Mouse (Mus musculus): Measurements from ENCODE around the gene Fkbp5. TPM values are rescaled to one million over a fixed set of nuclear protein-coding genes. Genes with fewer than 3 reads are reported as not detected.
A peak's percentile ranks its signal among the peaks of the same experiment; 100 is the strongest.

The Fkbp5 gene
- polyA plus RNA-seq, 1 experiment, result 10.6 TPM

GRCm38 (mm10) chr17:28380255-28380654 is 137.1 kb downstream of the Fkbp5 start:
- 20% methylated on average over 6 of the region's 6 CpGs for WGBS
- Histone ChIP-seq H3K27me3 (ENCODE audit: control insufficient read depth, insufficient read depth, low read length) (peaks cover 6% of the 10 kb centered on the region; the same call in 1 of the 2 replicates), H3K4me3 (ENCODE audit: low read depth, low read length) (no peak overlapping the region), H3K27ac (ENCODE audit: insufficient read depth, low read depth, low read length) (no peak overlapping the region), H3K4me1 (ENCODE audit: control insufficient read depth, insufficient read depth, insufficient read length, low read length) (0 out of 2 replicates have a peak, but pooled peaks cover 5% of the 10 kb centered on the region), H3K36me3 (ENCODE audit: control insufficient read depth, insufficient read depth, low read length) (no peaks in the 10 kb centered on the region)
- TF ChIP-seq CTCF (IDR thresholded peaks at IDR 0.05; ENCODE audit: extremely low read depth, insufficient read length, insufficient replicate concordance, low read depth, low read length), result no peak
- no peak for TF ChIP-seq POLR2A (IDR thresholded peaks at IDR 0.05; ENCODE audit: low read depth, low read length)

DNA sequence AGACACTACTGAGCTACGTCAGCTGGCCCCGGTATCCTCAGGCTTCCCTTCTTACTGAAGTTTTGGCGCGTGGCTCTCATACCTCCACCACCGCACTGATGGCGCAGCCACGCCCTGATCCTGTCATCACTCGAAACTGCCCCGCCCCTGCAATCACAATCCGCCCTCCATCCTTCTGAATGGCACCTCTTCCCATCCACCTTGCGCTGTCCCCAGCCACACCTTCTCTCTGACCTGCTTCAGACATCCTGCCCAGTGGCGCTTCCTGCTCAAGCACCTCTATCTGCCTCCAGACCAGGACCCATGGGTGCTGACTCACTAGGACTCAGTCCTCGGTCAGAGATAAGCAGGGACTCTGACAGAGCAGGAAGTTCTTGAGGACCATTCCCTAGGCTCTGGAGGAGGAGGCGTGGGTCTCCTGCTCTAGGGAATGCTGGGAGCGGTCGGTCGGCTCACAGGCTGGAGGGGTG is 141.7 kb downstream of the Fkbp5 start:
- Histone ChIP-seq H3K4me1 (ENCODE audit: control insufficient read depth, insufficient read depth, insufficient read length, low read length) (0 out of 2 replicates have a peak, but pooled peaks cover 6% of the 10 kb centered on the region), H3K27ac (ENCODE audit: insufficient read depth, low read depth, low read length) (no peak overlapping the region), H3K4me3 (ENCODE audit: low read depth, low read length) (no peak overlapping the region), H3K27me3 (ENCODE audit: control insufficient read depth, insufficient read depth, low read length) (peaks cover 4% of the 10 kb centered on the region; the same call in 1 of the 2 replicates), H3K36me3 (ENCODE audit: control insufficient read depth, insufficient read depth, low read length) (no peaks in the 10 kb centered on the region)
- WGBS, result 6% methylated on average over 17 of the region's 17 CpGs
- TF ChIP-seq CTCF (IDR thresholded peaks at IDR 0.05; ENCODE audit: extremely low read depth, insufficient read length, insufficient replicate concordance, low read depth, low read length), result no peak
- no peak for TF ChIP-seq POLR2A (IDR thresholded peaks at IDR 0.05; ENCODE audit: low read depth, low read length)

GRCm38 (mm10) chr17:28374494-28374893 is 142.8 kb downstream of the Fkbp5 start:
- 21% methylated on average over 16 of the region's 16 CpGs for WGBS
- no peak for TF ChIP-seq POLR2A (IDR thresholded peaks at IDR 0.05; ENCODE audit: low read depth, low read length)
- TF ChIP-seq CTCF (IDR thresholded peaks at IDR 0.05; ENCODE audit: extremely low read depth, insufficient read length, insufficient replicate concordance, low read depth, low read length), result no peak

DNA sequence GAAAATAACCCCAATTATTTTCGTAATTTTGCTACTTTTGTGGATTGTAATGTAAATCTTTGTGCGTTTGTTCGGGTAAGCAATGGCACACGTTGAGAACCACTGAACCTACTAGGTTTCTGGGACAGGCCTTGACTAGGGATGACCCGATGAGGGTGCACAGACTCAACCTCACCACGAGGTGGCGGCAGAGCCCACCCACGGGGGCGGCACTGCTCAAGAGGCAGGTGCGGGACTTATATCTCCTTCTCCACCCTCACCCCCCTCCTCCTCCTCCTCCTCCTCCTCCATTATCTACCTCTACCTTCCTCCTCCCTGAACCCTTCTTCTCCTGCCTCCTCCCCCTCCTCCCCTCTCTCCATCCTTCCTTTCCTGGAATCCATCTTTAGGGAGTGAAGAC is 143.5 kb downstream of the Fkbp5 start:
- H3K27me3 ChIP-seq (ENCODE audit: control insufficient read depth, insufficient read depth, low read length), result peaks cover 2% of the 10 kb centered on the region; the same call in 1 of the 2 replicates
- WGBS, result 22% methylated on average over 10 of the region's 10 CpGs

More at GRCm38 (mm10) chr17:28374494-28374893, 142.8 kb downstream of the Fkbp5 start:
- Histone ChIP-seq H3K4me3 (ENCODE audit: low read depth, low read length) (no peak overlapping the region), H3K36me3 (ENCODE audit: control insufficient read depth, insufficient read depth, low read length) (no peaks in the 10 kb centered on the region), H3K27ac (ENCODE audit: insufficient read depth, low read depth, low read length) (no peak overlapping the region), H3K27me3 (ENCODE audit: control insufficient read depth, insufficient read depth, low read length) (peaks cover 2% of the 10 kb centered on the region; the same call in 1 of the 2 replicates), H3K4me1 (ENCODE audit: control insufficient read depth, insufficient read depth, insufficient read length, low read length) (0 out of 2 replicates have a peak, but pooled peaks cover 6% of the 10 kb centered on the region)

DNA sequence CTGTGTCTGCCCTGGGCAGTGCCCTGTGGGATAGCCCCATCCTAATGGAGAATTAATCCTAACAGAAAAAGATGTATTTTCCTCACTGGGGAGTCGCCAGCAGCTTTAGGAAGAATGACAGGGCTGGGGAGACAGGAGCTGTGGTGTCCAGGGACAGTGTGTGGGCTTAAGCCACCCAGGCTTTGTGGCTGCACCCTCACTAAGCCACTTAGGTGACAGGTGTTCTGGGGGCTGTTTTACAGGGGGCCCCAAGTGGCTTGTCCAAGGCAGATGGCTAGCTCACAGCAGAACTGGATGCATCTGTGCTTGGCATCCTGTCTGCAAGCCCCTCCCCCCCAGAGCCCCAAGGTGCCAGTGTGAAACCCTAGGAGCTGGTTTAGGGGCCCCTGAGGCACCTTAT is 145.4 kb downstream of the Fkbp5 start:
- 81% methylated on average over 1 of the region's 1 CpGs for WGBS
- no peaks in the 10 kb centered on the region; the same call in 1 of the 2 replicates for H3K27me3 ChIP-seq (ENCODE audit: control insufficient read depth, insufficient read depth, low read length)
- no peak overlapping the region for H3K27ac ChIP-seq (ENCODE audit: insufficient read depth, low read depth, low read length)
- no peaks in the 10 kb centered on the region for H3K36me3 ChIP-seq (ENCODE audit: control insufficient read depth, insufficient read depth, low read length)
- TF ChIP-seq POLR2A (IDR thresholded peaks at IDR 0.05; ENCODE audit: low read depth, low read length) (no peak), CTCF (IDR thresholded peaks at IDR 0.05; ENCODE audit: extremely low read depth, insufficient read length, insufficient replicate concordance, low read depth, low read length) (no peak)
- H3K4me1 ChIP-seq (ENCODE audit: control insufficient read depth, insufficient read depth, insufficient read length, low read length), result 0 out of 2 replicates have a peak, but pooled peaks cover 6% of the 10 kb centered on the region
- H3K4me3 ChIP-seq (ENCODE audit: low read depth, low read length), result no peak overlapping the region

More for the DNA sequence above, 143.5 kb downstream of the Fkbp5 start:
- Histone ChIP-seq H3K4me1 (ENCODE audit: control insufficient read depth, insufficient read depth, insufficient read length, low read length) (0 out of 2 replicates have a peak, but pooled peaks cover 6% of the 10 kb centered on the region), H3K4me3 (ENCODE audit: low read depth, low read length) (no peak overlapping the region), H3K36me3 (ENCODE audit: control insufficient read depth, insufficient read depth, low read length) (no peaks in the 10 kb centered on the region), H3K27ac (ENCODE audit: insufficient read depth, low read depth, low read length) (no peak overlapping the region)
- no peak for TF ChIP-seq POLR2A (IDR thresholded peaks at IDR 0.05; ENCODE audit: low read depth, low read length)
- peak; percentile 80 for TF ChIP-seq CTCF (IDR thresholded peaks at IDR 0.05; ENCODE audit: extremely low read depth, insufficient read length, insufficient replicate concordance, low read depth, low read length)

DNA sequence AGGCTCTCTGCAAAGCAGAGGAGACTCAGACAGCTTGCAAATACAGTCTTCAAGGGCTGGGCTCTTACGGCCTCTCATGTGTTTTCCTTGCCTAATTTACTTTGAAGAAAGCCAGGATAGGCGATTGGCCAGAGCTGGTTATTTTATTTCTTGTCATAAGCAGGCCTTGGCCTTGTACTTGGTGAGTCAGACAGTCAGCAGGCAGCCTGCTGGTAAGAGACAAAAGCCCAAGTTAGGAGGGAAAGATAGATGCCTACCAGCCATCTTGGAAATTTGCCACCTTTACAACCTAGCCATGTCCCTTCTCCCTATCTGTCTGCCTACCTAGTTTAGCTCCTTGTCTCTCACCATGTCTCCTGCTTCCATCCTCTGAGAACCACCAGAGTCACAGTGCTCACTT is 146.0 kb downstream of the Fkbp5 start:
- Histone ChIP-seq H3K36me3 (ENCODE audit: control insufficient read depth, insufficient read depth, low read length) (no peaks in the 10 kb centered on the region), H3K27ac (ENCODE audit: insufficient read depth, low read depth, low read length) (no peak overlapping the region), H3K4me1 (ENCODE audit: control insufficient read depth, insufficient read depth, insufficient read length, low read length) (0 out of 2 replicates have a peak, but pooled peaks cover 6% of the 10 kb centered on the region), H3K27me3 (ENCODE audit: control insufficient read depth, insufficient read depth, low read length) (no peaks in the 10 kb centered on the region; the same call in 1 of the 2 replicates), H3K4me3 (ENCODE audit: low read depth, low read length) (no peak overlapping the region)
- 74% methylated on average over 2 of the region's 2 CpGs for WGBS
- TF ChIP-seq CTCF (IDR thresholded peaks at IDR 0.05; ENCODE audit: extremely low read depth, insufficient read length, insufficient replicate concordance, low read depth, low read length) (no peak), POLR2A (IDR thresholded peaks at IDR 0.05; ENCODE audit: low read depth, low read length) (no peak)

DNA sequence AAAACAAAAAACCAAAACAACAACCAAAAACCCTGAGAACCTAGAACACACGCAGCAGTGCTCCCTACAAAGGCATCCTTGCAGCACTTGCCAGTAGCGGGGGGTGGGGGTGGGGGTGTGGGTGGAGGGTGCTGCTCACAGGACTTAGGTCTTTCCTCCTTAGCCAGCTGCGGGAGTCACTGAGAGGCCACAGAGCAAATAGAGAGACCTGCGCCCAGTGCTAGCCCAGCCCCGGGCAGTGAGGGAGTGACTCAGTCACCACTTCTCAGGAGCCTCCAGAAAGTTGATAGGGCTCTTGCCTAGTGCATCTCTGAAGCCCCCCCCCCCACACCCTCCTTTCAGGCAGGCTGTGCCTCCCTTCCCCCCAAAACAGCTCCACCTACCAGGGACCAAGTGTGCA is 148.3 kb downstream of the Fkbp5 start:
- Histone ChIP-seq H3K27ac (ENCODE audit: insufficient read depth, low read depth, low read length) (no peak overlapping the region), H3K4me1 (ENCODE audit: control insufficient read depth, insufficient read depth, insufficient read length, low read length) (no peaks in the 10 kb centered on the region), H3K4me3 (ENCODE audit: low read depth, low read length) (no peak overlapping the region), H3K27me3 (ENCODE audit: control insufficient read depth, insufficient read depth, low read length) (peaks cover 10% of the 10 kb centered on the region), H3K36me3 (ENCODE audit: control insufficient read depth, insufficient read depth, low read length) (no peaks in the 10 kb centered on the region)
- WGBS, result 45% methylated on average over 5 of the region's 5 CpGs
- TF ChIP-seq POLR2A (IDR thresholded peaks at IDR 0.05; ENCODE audit: low read depth, low read length) (no peak), CTCF (IDR thresholded peaks at IDR 0.05; ENCODE audit: extremely low read depth, insufficient read length, insufficient replicate concordance, low read depth, low read length) (no peak)

Measured in small intestine, adult 2 months (tissue).